Mouse (Mus musculus): ENCODE measurements around the gene Acvr1b.

GRCm38 (mm10) chr15:101260387-101260786, 86.5 kb downstream of the Acvr1b start:
- TF ChIP-seq USF1 (IDR thresholded peaks at IDR 0.05; ENCODE audit: low read depth, low read length) (no peak), CTCF (conservative IDR thresholded peaks at IDR 0.05 in 1 of 2, IDR thresholded peaks at IDR 0.05 in 1 of 2; ENCODE audit: low read depth in 2 of 2, low read length in 2 of 2) (no peak), EP300 (IDR thresholded peaks at IDR 0.05; ENCODE audit: low read length) (no peak), NRF1 (IDR thresholded peaks at IDR 0.05; ENCODE audit: low read depth, low read length) (no peak), ZC3H11A (IDR thresholded peaks at IDR 0.05; ENCODE audit: low read depth, low read length) (no peak), TBP (conservative IDR thresholded peaks at IDR 0.05; ENCODE audit: low read depth, low read length) (no peak)
